Mouse (Mus musculus) urinary bladder, adult 2 months (tissue): Measurements from ENCODE around the gene Reep6. TPM values are rescaled to one million over a fixed set of nuclear protein-coding genes. Genes with fewer than 3 reads are reported as not detected.

Experiments used
- DNase-seq: peaks from one replicate; pipeline ENCODE4 v3.0.0; 2022; ENCODE audit warnings: low spot score
- polyA plus RNA-seq: library from polyadenylated mRNA; depleted of rRNA; stranded (reverse); fragments of >200 nt; gene quantifications from 2 replicates; pipeline ENCODE4 v1.2.3, GENCODE M21; 2012

The Reep6 gene
- polyA plus RNA-seq, 1 experiment = 7.7 TPM

DNA sequence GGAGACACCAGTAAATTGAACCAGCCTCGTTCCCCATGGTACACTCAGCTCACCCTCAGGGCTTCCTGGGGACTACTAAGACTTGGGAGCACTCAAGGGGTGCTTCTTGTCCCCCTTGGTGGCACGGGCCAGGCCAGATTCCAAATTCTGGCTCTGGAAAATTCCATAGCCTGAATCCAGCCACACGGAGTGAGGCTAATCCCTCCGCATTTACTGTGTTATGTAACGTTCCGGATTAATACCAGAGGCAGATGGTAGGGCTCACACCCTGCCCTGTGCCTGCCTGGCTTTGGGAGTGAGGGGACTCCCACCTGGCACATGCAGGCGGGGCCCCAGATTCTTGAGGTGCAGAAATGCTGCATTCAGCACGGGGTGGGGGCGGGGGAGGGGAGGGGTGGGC, 25.7 kb downstream of the Reep6 start:
- DNase-seq = no peak

DNA sequence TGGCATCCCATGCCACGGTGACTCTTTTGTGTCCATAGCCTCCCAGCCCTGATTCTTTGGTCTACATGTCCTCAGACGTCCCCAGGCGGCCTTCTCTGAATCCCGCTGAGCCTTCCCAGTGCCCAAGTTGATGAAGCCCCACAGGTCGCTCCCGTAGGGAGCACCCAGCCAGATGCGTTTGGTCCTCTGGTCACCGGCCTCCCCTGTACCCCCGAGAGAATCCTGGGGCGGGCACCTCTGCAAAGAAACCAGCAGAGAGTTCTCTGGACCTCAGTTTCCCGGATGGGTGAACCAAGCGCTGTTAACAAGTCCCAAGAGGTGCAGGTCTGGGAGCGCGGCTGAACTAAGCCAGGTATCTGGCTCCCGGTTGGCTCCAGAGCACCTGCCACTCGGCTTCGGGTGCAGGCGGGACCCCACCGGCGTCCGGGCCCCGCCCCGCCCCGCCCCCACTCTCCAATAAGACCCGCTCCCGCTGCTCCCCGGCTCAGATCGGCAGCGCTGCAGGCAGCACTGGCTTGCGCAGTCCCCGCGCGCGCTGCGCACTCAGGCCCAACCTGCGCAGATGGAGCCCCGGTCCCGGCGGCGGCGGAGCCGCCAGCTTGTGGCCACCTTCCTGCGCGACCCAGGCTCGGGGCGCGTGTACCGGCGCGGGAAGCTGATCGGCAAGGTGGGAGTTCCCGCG, 26.4 kb downstream of the Reep6 start, which contains the start of gene Plk5:
Gene Plk5 (plus strand): TSS at position 459 of the 682 bp plus-strand sequence.
- DNase-seq = no peak

DNA sequence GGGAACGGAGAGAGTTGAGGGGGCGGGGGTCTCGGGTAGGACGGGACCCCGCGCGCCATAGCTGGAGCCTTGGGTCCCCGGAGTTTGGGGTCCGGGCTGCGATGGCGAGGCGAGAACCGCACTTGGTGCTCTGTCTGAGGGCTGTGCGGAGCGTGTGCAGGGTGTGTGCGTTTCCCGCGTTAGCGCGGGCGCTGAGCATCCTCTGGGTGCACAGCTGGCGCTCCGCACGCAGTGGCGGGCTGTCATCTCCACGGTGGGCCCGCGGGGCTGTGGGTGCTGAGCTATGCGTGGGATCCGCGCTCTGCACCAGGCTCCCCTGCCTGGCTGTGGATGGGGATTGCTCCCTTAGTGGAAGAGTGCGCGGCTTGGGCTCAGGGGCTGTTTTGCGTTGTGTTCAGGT, 27.0 kb downstream of the Reep6 start:
- DNase-seq = no peak

DNA sequence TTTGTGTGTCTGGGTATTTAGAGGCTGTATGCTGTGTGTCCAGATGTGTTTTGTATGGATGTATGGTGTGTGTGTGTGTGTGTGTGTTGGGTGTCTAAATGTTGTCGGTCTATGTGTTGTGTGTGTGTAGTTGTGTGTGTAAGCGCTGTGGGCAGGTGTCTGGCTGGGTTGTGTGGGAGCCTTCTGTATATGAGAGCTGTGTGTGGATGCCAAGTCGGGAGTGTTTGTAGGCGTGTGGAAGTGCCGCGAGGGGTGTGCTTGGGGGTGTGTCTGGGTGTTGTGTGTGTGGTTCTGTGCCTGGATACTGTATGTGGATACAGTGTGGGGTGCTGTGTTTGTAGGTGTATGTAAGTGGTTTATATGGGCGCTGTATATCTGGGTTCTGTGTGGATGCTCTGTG, 27.6 kb downstream of the Reep6 start:
- DNase-seq = no peak

DNA sequence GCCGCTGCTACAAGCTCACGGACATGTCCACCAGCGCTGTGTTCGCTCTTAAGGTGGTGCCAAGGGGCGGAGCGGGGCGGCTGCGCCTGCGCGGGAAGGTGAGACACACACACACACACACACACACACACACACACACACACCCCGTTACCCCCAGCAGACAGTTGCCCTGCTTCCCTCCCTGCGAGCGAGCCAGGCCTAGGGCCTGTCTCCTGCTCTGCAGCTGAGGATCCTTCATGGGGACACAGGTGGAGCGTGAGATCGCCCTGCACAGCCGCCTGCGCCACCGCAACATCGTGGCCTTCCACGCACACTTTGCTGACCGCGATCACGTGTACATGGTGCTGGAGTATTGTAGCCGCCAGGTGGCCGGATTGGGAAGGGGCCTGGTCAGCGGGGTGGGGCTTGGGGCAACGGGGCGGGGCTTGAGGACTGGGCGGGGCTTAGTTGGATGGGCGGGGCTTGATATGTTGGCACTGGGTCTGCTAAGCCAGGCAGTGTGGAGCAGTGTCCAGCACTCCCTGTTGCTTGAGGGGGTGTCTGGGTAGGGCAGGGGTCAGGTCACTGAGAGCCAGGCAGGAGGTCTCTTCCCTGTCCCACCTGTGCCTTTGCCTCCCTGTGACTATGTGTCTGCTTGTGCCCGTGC, 28.4 kb downstream of the Reep6 start:
- DNase-seq = no peak

DNA sequence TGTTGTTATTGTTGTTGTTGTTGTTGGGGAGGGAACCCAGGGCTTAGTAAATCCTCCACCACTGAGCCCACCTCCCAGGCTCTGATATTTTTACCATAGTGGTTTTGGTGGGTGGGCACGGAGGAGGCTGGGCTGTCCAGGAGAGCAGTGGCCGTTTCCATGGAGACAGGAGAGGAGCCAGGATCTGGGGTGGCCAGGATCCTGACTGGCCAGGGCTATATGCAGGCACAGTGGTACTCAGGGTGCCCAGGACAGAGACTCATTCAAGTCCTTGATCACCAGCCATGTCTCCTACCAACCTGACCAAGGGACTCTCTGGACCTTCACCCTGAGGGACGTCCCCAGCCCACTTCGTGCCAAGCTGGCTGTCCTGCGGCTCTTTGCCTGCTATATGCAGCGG, 34.0 kb downstream of the Reep6 start:
- no peak for DNase-seq

DNA sequence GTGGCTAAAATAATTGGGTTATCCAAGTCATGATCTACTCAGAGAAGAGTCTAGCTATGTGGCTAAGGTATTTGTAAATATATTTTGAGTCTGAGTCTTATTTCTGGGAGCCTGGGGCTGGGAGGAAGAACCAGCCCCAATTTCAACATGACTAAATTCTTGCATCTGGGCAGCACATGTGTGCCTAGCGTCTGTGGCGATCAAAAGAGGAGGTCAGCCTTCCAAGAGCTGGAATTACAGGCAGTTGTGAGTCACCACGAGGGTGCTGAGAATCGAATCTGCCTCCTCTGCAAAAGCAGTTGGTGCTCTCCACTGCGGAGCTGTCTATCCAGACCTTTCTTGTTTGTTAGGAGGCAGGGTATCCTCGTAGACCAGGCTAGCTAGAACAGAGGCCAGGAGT, 36.0 kb downstream of the Reep6 start:
- no peak for DNase-seq

DNA sequence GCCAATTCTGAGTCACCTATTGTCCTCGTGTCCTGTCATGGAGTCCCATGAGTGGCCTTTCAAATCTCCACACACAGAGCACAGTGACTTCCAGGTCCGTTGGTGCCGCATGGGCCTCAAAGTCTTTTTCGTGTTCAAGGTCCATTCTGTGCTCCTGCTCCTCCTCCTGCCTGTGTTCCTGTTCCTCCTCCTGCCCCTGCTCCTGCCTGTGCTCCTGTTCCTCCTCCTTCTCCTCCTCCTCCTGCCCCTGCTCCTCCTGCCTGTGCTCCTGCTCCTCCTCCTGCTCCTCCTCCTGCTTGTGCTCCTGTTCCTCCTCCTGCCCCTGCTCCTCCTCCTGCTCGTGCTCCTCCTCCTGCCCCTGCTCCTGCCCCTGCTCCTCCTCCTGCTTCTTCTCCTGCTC, 38.2 kb downstream of the Reep6 start:
- no peak for DNase-seq

DNA sequence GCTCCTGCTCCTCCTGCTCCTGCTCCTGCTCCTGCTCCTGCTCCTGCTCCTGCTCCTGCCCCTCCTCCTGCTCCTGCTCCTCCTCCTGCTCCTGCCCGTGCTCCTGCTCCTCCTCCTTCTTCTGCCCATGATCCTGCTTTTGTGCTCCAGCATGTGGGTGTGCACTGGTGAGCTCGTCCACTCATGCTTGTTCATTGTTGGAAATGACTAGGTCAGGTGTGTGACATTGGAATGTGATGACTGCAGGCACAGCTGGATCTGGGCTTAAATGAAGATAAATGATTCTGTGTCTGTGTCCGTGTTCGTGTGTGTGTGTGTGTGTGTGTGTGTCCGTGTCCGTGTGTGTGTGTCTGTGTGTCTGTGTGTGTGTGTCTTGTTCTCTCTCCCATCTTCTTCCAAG, 38.6 kb downstream of the Reep6 start:
- no peak for DNase-seq

DNA sequence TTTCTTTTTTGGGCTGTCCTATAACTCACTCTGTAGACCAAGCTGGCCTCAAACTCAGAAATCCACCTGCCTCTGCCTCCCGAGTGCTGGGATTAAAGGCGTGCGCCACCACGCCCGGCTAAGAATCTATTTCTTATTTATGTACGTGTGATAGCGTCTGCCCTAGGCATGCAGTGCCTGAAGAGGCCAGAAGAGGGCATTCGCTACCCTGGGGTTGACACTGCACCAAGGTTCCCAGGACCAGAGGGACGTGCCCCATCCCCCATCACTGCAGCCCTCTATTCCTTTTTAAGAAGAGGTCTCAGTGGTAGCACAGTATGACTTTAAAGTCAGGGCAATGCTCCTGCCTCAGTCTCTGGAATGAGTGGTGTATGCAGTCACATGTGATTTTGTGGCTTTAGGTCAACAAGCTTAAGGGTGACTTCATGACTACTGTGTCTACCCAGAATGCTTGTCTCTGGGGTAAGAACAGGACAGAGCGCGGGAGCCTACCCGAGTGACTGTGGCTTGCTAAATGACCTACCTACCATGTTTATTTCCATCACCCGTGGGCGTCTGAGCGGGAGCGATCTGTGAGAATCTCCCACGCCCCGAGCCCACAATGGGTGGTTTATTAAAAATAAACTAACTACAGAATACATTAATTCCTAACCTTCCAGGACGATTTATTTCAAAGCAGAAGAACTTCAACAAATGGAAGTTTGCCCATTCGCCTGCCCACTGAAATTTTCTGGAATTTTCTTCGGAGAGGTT, 40.4 kb downstream of the Reep6 start:
- DNase-seq = no peak

DNA sequence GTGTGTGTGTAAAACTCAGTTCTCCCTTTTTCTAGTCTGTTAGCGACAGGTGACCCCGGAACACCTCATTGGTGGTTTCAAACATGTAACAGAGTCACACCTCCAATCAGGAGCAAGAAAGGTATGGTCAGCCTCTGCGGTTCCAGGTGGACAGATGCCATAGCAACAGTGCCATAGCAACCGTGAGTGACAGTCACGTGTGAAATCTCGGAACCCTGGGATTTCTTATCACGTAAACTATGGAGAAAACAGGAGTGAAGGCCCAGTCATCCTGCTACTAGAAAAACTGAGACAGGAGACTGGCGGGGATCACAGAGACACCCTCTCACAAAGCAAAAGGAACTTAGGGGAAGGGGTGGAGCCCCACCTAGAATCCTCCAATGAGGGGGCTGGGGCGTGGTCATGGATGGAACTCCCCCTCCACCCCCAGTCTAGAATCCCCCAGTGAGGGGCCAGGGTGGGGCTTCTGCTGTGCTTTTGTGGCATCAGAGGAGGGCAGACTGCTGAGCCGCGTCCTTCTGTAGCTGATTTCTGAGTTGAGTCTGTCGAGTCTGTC, 41.7 kb downstream of the Reep6 start:
- DNase-seq = no peak

DNA sequence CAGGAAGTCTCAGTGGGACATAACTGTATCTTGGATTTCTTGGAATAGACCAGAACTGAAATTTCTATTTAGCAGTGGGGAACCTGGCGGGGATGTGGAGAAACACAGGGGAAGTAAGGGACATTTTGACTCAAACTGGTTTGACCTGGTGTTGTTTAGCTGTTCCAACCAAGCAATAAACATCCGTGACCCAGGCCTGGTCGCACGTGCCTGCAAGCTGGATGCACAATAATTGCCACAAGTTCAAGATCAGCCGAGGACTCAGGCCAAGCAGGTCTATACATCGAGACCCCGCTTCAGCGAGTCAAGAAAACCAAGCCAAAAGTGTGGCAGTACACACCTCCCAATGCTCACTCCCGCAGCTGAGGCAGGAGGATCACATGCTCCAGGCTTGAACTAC, 42.2 kb downstream of the Reep6 start:
- no peak for DNase-seq

DNA sequence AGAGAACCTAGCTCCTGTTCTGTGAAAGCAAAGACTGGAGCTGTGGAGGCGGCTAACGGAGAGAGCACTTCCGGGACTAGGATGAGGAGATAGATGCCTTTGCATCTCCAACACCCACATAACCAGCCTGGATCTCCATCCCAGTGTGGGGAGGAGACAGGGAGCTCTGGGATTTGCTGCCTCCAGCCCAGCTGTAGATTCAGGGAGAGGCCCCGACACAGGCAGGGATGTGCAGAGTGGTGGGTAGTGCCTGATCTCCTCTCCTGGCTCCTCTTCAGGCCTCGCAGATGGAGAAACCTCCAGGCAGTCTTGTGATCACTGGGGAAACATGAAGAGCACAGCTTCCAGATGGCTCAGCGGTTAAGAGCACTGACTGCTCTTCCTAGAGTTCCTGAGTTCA, 43.0 kb downstream of the Reep6 start:
- no peak for DNase-seq

DNA sequence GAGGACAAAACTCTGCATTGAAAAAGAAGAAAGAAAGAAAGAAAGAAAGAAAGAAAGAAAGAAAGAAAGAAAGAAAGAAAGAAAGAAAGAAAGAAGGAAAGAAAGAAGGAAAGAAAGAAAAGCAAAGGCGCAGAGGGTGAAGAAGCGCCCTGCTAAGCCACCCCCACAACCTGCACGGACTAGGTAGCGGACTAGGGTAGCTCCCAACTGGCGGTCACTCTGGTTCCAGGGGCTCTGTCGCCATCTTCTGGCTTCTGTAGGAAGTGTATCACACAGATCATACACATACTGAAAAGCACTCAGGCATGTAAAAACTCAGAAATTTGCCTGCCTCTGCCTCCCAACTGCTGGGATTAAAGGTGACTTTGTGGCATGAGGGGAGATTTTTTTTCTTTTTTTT, 44.3 kb downstream of the Reep6 start:
- no peak for DNase-seq

DNA sequence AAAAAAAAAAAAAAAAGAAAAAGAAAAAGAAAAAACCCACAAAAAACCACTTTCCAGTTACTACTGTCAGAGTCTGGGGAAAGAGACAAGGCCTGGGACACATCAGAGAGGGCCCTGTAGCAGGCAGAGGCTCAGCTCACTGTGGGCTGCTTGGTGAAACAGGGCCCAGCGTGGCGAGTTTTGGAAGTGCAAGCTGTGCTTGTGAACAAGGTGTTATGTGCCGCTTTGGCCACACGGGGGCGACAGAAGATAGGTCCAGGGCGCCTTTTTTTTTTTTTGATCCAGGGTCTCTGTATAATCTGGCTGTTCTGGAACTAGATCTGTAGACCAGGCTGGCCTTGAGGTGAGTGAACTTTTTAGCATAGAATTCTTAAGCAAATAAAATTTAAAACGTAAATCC, 46.4 kb downstream of the Reep6 start:
- peak; percentile 73 for DNase-seq

DNA sequence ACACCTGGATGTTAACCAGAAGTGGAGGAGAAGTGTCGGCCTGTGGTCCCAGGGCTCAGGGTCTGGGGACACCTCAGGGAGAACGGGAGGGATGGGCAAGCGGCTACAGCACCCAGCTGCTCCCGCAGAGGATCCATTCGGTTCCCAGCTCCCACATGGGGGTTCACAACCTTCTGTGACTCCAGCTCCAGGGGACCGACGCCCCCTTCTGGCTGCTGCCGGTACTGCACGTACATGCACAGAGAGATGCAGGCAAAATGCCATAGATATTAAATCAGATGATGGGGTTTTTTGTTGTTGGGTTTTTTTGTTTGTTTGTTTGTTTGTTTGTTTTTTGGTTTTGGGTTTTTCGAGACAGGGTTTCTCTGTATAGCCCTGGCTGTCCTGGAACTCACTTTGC, 48.0 kb downstream of the Reep6 start:
- no peak for DNase-seq

DNA sequence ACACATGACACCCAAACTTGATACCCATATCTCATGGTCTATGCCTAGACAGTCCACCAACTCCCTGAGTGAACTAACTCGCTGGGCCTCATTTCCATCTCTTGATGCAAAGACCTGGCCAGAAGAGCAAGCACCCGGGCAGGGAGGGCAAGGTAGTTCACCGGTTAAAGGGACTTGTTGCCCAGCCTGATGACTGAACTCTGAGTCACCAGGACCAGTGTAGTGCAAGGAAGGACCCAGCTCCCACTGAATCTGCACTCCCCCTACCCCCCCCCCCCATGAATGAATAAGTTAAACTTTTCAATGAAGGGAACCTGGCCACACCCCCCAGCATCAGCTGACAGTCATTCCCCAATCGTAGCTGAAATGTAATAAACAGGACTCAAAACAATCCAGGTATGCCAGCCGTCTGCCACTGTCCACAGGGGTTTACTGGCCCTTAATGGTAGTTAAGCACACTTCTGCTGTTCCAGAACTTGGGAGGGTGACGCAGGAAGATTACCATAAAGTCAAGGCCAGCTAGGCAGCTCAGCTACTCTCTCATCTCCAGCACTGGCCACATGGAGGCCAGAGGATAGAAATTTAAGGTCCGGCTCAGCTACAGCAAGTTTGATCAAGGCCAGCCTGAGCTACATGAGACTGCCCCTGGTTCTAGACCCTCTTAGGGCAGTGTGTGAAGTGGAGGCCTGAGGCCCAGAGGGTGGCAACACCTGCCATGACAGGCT, 53.0 kb downstream of the Reep6 start:
- no peak for DNase-seq

DNA sequence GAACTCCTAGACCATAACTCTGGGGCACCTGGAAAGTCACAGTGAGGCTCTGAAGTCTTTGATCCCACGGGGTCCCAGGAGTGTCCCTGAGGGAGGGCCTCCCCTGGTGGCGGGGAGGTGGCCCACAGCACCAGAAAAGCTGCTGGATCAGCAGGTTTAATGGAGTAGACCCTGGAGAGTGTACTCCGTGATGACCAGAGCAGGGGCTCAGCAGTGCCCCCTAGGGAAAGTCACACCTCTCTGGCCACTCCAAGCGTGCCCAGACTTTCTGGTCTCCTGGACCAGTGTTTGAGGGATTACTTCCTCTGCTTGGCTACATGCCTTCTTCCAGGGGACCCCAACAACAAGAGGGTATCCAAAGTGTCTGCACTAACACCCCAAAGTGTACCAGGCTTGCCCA, 53.7 kb downstream of the Reep6 start:
- no peak for DNase-seq

DNA sequence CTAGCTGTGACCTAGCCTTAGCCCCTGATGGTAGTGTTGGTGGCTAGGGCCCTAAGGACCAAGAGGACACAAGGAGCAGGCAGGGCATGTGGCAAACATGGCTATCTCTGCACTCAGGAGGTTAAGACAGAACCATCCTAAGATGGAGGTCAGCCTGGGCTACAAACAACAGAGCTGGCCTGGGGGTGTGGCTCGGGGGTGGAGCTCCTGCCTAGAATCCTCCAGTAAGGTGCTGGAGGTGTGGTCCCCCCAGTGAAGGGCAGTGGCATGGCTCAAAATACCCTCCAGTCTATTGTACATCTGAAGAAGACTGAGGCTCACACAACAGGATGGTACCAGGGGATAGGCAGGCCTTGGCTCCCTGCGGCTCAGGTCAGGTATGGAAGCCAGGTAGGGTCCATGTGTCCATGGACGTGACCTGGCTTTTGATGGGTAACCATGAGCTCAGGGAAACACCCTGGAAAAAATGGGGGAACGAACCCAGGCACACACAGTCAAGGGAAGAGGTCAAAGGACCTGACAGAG, 54.4 kb downstream of the Reep6 start:
- DNase-seq = no peak

DNA sequence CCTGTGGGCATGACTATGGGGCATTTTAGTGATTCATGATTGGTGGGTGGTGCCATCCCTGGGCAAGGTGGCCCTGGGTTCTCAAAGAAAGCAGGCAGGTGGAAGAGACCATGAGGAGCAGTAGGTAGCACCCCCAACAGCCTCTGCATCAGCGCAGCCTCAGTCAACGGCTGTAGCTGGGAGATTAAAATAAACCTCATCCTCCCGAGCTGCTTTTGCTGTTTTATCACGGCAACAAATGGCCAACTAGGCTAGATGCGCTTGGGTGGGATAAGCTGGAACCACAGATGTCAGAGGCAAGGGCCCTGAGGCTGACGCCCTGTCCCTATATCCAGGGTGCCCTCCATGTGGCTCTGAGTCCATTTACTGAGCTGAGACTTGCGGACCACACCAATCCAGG, 55.0 kb downstream of the Reep6 start:
- no peak for DNase-seq

DNA sequence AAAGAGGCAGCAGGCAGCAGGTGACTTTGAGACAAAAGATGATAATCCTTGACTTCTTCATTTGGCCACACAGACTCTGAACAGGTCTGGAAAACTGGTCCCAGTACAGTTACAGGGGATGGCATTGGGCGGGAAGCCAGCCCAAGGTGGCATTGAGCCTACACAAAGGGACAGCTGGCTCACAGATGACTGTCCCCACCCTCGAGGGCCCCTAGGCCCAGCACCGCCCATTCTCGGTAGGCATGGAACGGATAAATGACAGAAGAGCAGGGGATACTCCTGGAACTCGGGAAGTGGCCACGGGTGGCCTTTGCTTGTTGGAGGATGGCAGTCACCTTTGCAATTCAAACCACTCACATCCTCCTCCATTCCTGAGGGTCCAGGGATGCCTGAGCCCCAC, 55.6 kb downstream of the Reep6 start:
- DNase-seq = no peak
